Mouse (Mus musculus) cerebellum, adult 2 months (tissue): ENCODE data around the gene Smox.

ENCODE experiments used
- CTCF ChIP-seq: fragments of 200-500 bp; IDR thresholded peaks from 2 replicates; pipeline ENCODE4 v1.5.1; 2011; ENCODE audit warnings: low read depth, mild to moderate bottlenecking, control low read depth, low read length, moderate library complexity, borderline replicate concordance; ENCODE audit not compliant: insufficient read depth
- POLR2A ChIP-seq: fragments of 200-500 bp; IDR thresholded peaks from 2 replicates; pipeline ENCODE4 v1.6.1; 2011; ENCODE audit warnings: low read length, control low read depth, borderline replicate concordance; ENCODE audit not compliant: insufficient read depth

DNA sequence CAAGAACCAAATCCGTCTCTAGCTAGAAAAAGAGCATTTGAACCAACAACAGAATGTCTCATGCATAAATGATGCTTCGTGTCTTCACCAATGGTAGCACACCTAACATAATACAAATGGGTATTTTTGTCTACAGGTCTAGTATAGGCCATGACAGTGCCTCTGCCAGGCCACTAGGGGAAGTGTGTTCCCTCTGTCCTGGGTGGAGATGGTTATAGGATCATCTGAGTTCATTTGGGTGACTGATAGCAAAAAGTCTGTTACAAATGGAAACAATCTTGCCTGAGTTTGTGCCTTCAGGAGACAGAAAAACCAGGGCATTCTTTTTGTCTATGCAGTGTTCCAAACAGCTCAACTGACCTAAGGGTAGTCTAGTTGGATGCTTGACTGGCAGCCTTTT is 2.4 kb upstream of the Smox start:
- peak; percentile 44; the same call in 1 of the 2 replicates for TF ChIP-seq CTCF
- TF ChIP-seq POLR2A = no peak
